Mouse (Mus musculus) ES-E14 (cell line): ENCODE data around the gene Lrrc52. TPM values are rescaled to one million over a fixed set of nuclear protein-coding genes. Genes with fewer than 3 reads are reported as not detected.
A peak's percentile ranks its signal among the peaks of the same experiment; 100 is the strongest.

Source experiments
- DNase-seq: peaks from one replicate; pipeline ENCODE4 v3.0.0-alpha.2; 2013; ENCODE audit warnings: low read depth, low spot score
- H3K27ac ChIP-seq: 2 replicates; pipeline ENCODE4 v1.5.1; 2012; ENCODE audit warnings: low read depth, mild to moderate bottlenecking, low read length, moderate library complexity, mixed read lengths; ENCODE audit not compliant: poor library complexity, insufficient read depth, severe bottlenecking
- H3K36me3 ChIP-seq: 2 replicates; pipeline ENCODE4 v1.6.1; 2012; ENCODE audit warnings: mild to moderate bottlenecking, low read length, moderate library complexity, mixed read lengths; ENCODE audit not compliant: control insufficient read depth, poor library complexity, insufficient read depth, severe bottlenecking
- H3K4me1 ChIP-seq, 2 experiments: fragments of 150-350 bp in 1 of 2; sonication (generic) in 1 of 2; 2 replicates each; pipeline ENCODE4 v1.6.1; 2012; ENCODE audit warnings: low read length in 2 of 2, mild to moderate bottlenecking in 1 of 2, mixed read lengths in 1 of 2; ENCODE audit not compliant: control insufficient read depth in 2 of 2, insufficient read depth in 2 of 2, poor library complexity in 1 of 2
- H3K4me3 ChIP-seq, 2 experiments: fragments of 150-350 bp in 1 of 2; sonication (generic) in 1 of 2; 2 replicates each; pipeline ENCODE4 v1.5.1; 2012; ENCODE audit warnings: low read length in 2 of 2, low read depth in 1 of 2, mild to moderate bottlenecking in 1 of 2, mixed read lengths in 1 of 2; ENCODE audit not compliant: insufficient read depth in 1 of 2, poor library complexity in 1 of 2, severe bottlenecking in 1 of 2
- H3K9ac ChIP-seq: 2 replicates; pipeline ENCODE4 v1.6.1; 2012; ENCODE audit warnings: low read depth, mild to moderate bottlenecking, low read length, mixed read lengths; ENCODE audit not compliant: poor library complexity, insufficient read depth, severe bottlenecking
- H3K9me3 ChIP-seq: fragments of 150-350 bp; sonication (generic); 2 replicates; pipeline ENCODE4 v1.6.1; 2012; ENCODE audit warnings: low read depth, mild to moderate bottlenecking, low read length; ENCODE audit not compliant: control insufficient read depth, insufficient read depth
- CHD2 ChIP-seq: IDR thresholded peaks from 2 replicates; pipeline ENCODE4 v1.6.1; 2014; ENCODE audit warnings: mild to moderate bottlenecking, low read depth, low read length, inconsistent platforms
- HCFC1 ChIP-seq: IDR thresholded peaks from 2 replicates; pipeline ENCODE4 v1.6.1; 2012; ENCODE audit warnings: low read length, inconsistent platforms, borderline replicate concordance; ENCODE audit not compliant: insufficient read depth
- MAFK ChIP-seq: IDR thresholded peaks from 2 replicates; pipeline ENCODE4 v1.6.1; 2014; ENCODE audit warnings: mild to moderate bottlenecking, low read depth, low read length, inconsistent platforms; ENCODE audit not compliant: insufficient read depth
- ZC3H11A ChIP-seq: IDR thresholded peaks from 2 replicates; pipeline ENCODE4 v1.6.1; 2012; ENCODE audit warnings: low read depth, mild to moderate bottlenecking, inconsistent platforms, low read length, borderline replicate concordance
- ZNF384 ChIP-seq: IDR thresholded peaks from 2 replicates; pipeline ENCODE4 v1.6.1; 2012; ENCODE audit warnings: low read depth, low read length, inconsistent platforms
- in situ Hi-C, 2 experiments: fragments of 600-800 bp; cut with MboI; formaldehyde crosslinking; loops; one replicate each; pipeline ENCODE4 v1.15.1; 2025; ENCODE audit warnings: low sequenced_read_pairs in 2 of 2, inconsistent platforms in 1 of 2; ENCODE audit not compliant: unreplicated experiment in 2 of 2
- total RNA-seq: library from RNA; depleted of rRNA; stranded (reverse); fragments of 300-350 nt; gene quantifications from 2 replicates; pipeline ENCODE4 v1.2.3, GENCODE M21; 2012

Lrrc52 gene
- total RNA-seq, 1 experiment: not detected

DNA sequence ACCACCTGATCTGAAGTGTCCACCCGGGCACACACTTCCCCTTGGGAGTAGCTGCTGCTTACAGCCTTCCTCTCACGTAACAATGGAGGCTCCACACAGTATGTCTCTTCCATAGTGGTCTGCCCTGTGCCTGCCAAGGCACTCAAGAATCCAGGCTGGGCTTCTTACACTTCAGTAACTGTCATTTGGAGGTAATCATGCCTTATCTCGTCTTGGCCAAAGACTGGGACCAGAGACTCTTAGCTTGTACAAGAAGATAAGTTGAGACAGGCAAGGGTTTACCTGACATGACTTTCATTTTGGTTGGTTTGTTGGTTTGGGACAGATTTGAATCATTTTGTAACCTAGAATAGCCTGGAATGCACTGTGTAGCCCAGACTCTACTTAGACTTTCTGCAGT, 13.5 kb downstream of the Lrrc52 start:
- H3K9ac ChIP-seq: no peak overlapping the region
- no peak overlapping the region for H3K27ac ChIP-seq
- in situ Hi-C loops: no loop called here
- DNase-seq: no peak
- H3K4me3 ChIP-seq: no peak overlapping the region
- peaks cover 0 to 8% of the 10 kb centered on the region in 2 experiments; a peak in 1 of 4 replicates for H3K4me1 ChIP-seq
- TF ChIP-seq CHD2 (no peak), ZNF384 (no peak), MAFK (no peak), ZC3H11A (no peak), HCFC1 (no peak)
- no peaks in the 10 kb centered on the region for H3K9me3 ChIP-seq
- H3K36me3 ChIP-seq: no peaks in the 10 kb centered on the region

- TF ChIP-seq HCFC1 (no peak), MAFK (no peak), CHD2 (no peak), ZC3H11A (no peak), ZNF384 (no peak)
- in situ Hi-C loops: no loop called here
- no peak overlapping the region for H3K4me3 ChIP-seq
- no peak overlapping the region for H3K9ac ChIP-seq
- H3K9me3 ChIP-seq: no peaks in the 10 kb centered on the region
- no peaks in the 10 kb centered on the region for H3K36me3 ChIP-seq
- no peak for DNase-seq
- H3K4me1 ChIP-seq: peaks cover 0 to 11% of the 10 kb centered on the region in 2 experiments; a peak in 1 of 4 replicates
- H3K27ac ChIP-seq: no peak overlapping the region
Observed at GRCm38 (mm10) chr1:167452456-167452855, 14.1 kb downstream of the Lrrc52 start.

GRCm38 (mm10) chr1:167448598-167448997, 18.0 kb downstream of the Lrrc52 start:
- no peaks in the 10 kb centered on the region for H3K9me3 ChIP-seq
- no peak overlapping the region for H3K27ac ChIP-seq
- no peak overlapping the region for H3K4me3 ChIP-seq
- in situ Hi-C loops: no loop called here
- DNase-seq: peak; percentile 42
- H3K9ac ChIP-seq: no peak overlapping the region
- TF ChIP-seq CHD2: no peak
- no peak for TF ChIP-seq HCFC1
- TF ChIP-seq ZNF384: no peak
- no peak for TF ChIP-seq MAFK
- TF ChIP-seq ZC3H11A: no peak
- H3K4me1 ChIP-seq: peaks cover 0 to 16% of the 10 kb centered on the region in 2 experiments; a peak in 1 of 4 replicates
- no peaks in the 10 kb centered on the region for H3K36me3 ChIP-seq

DNA sequence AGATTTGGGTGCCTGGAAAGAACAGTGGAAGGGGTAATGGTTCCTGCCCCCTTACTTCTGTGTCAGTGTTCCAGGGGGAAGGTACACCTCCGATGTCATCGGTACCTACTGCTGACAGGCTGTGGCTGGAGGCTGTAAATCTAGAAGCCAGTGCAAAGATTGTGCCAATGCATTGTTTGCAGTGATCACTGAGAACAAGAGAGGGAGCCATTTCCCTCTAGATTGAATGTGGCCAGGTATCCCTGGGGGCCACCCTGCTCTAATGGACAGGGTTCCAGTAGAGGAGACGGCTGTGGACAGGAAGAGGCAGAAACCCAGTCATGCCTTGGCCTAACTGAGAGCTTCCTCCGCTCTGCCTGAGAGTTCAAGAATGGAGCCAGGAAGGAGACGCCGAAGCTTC, 18.5 kb downstream of the Lrrc52 start:
- Histone ChIP-seq H3K4me3 (no peak overlapping the region), H3K4me1 (peaks cover 0 to 16% of the 10 kb centered on the region in 2 experiments; a peak in 1 of 4 replicates), H3K27ac (no peak overlapping the region), H3K36me3 (no peaks in the 10 kb centered on the region), H3K9ac (no peak overlapping the region), H3K9me3 (no peaks in the 10 kb centered on the region)
- peak; percentile 13 for DNase-seq
- TF ChIP-seq MAFK: no peak
- TF ChIP-seq CHD2: no peak
- no peak for TF ChIP-seq HCFC1
- TF ChIP-seq ZC3H11A: no peak
- TF ChIP-seq ZNF384: no peak
- in situ Hi-C loops: no loop called here

GRCm38 (mm10) chr1:167446516-167446915, 20.1 kb downstream of the Lrrc52 start:
- H3K4me3 ChIP-seq: peak overlapping the region in 1 of 2 experiments; percentile 7; a peak in 1 of 4 replicates
- H3K4me1 ChIP-seq: peaks cover 0 to 16% of the 10 kb centered on the region in 2 experiments; a peak in 1 of 4 replicates
- peak; percentile 59 for DNase-seq
- H3K9me3 ChIP-seq: no peaks in the 10 kb centered on the region
- no peak overlapping the region for H3K27ac ChIP-seq
- no peak for TF ChIP-seq ZNF384
- TF ChIP-seq MAFK: peak; percentile 50; the same call in 1 of the 2 replicates
- TF ChIP-seq HCFC1: no peak
- H3K9ac ChIP-seq: no peak overlapping the region
- H3K36me3 ChIP-seq: no peaks in the 10 kb centered on the region
- in situ Hi-C loops: no loop called here
